Mouse (Mus musculus): Measurements from ENCODE around the gene Tardbp. TPM values are rescaled to one million over a fixed set of nuclear protein-coding genes. Genes with fewer than 3 reads are reported as not detected.

Tardbp gene
- total RNA-seq, 2 experiments from 2014 or later = 583 to 881 TPM

GRCm38 (mm10) chr4:148643291-148644156 is 16.7 kb upstream of the Tardbp start, which contains the start of gene Gm572:
Gm572 (plus strand) TSS chr4:148643317.
- ATAC-seq (replicated peaks; ENCODE audit: low FRiP score, low TSS enrichment, poor library complexity, severe bottlenecking) = peak; percentile 53

DNA sequence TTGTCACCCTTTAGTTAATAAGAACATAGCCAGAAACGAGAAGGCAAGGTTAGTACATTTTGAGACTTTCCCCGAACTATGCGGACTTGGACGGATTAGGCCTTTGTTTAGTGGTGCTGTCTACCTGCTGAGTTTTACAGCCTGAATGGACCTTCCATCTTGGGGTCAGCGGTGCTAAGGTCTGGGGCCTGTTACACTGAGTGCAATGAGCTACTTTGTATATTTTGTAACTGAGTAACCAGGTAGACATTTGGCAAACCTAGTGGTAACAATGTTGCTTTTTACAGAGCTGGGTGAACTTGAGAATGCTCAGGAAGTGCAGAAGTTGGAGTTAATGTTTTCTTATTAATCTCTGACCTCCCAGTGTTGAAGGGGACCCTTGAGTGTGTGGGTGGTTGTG is 14.3 kb upstream of the Tardbp start:
- no peak for ATAC-seq (replicated peaks; ENCODE audit: low FRiP score, low TSS enrichment, poor library complexity, severe bottlenecking)

DNA sequence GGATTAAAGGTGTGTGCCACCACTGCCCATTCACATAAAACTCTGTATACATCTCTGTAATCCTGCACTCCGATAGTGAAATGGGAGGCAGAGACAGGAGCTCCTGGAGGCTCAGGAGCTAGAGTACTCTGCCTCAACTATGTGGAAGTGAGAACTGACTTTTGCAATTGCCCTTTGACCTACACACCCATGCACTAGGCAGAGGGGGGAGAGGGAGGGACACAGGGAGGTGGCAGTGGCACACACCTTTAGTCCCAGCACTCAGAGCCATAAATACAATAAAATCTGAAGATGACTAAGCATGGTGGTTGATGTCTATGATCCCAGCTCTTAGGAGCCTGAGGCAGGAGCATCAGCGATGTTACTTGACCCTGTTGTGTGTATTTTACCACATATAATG is 12.6 kb upstream of the Tardbp start:
- ATAC-seq (replicated peaks; ENCODE audit: low FRiP score, low TSS enrichment, poor library complexity, severe bottlenecking) = no peak

DNA sequence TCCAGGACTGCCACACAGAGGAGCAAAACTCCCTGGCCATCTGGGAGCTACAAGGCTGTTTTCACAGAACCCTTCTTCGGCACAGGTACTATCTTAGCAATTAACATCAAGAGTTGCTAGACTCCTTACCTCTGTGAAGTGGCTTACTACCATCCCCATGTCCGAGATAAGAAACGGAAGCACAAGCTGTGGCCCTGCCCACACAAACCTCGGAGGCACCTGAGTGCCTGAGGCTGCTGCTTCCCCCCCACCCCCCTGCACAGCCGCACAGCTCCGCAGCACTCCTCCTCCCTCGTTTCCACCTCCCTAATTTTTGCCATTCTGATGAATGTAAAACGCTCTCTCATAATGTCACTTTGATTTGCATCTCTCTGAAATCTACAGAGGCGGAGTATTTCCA is 11.5 kb upstream of the Tardbp start:
- peak; percentile 67 for ATAC-seq (replicated peaks; ENCODE audit: low FRiP score, low TSS enrichment, poor library complexity, severe bottlenecking)

DNA sequence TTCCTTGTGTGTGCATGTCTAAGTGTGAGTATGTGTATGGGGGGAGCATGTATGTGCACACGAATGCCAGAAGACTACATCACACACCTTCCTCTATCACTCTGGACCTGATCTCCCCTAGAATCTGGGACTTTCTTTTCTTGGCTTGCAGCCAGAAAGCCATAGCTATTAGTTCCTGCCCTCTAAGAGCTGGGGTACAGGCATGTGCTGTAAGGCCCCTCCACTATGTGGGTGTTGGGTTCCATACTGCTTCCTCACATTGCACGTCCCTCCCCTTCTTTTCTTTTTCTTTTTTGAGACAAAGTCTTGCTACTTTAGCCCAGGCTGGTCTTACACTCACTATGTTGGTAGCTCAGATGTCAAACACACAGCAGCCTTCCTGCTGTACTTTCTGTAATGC is 8.5 kb upstream of the Tardbp start:
- 0 out of 2 replicates have a peak, but pooled peaks have one; percentile 21 for ATAC-seq (replicated peaks; ENCODE audit: low FRiP score, low TSS enrichment, poor library complexity, severe bottlenecking)

GRCm38 (mm10) chr4:148633395-148634061 is 6.7 kb upstream of the Tardbp start:
- peak; percentile 56 for ATAC-seq (replicated peaks; ENCODE audit: low FRiP score, low TSS enrichment, poor library complexity, severe bottlenecking)

- ATAC-seq (replicated peaks; ENCODE audit: low FRiP score, low TSS enrichment, poor library complexity, severe bottlenecking) = no peak
Measured at GRCm38 (mm10) chr4:148632013-148632692, 5.3 kb upstream of the Tardbp start.

- ATAC-seq (replicated peaks; ENCODE audit: low FRiP score, low TSS enrichment, poor library complexity, severe bottlenecking) = 0 out of 2 replicates have a peak, but pooled peaks have one; percentile 7
Measured at GRCm38 (mm10) chr4:148627246-148627645, 427 bp upstream of the Tardbp start.

DNA sequence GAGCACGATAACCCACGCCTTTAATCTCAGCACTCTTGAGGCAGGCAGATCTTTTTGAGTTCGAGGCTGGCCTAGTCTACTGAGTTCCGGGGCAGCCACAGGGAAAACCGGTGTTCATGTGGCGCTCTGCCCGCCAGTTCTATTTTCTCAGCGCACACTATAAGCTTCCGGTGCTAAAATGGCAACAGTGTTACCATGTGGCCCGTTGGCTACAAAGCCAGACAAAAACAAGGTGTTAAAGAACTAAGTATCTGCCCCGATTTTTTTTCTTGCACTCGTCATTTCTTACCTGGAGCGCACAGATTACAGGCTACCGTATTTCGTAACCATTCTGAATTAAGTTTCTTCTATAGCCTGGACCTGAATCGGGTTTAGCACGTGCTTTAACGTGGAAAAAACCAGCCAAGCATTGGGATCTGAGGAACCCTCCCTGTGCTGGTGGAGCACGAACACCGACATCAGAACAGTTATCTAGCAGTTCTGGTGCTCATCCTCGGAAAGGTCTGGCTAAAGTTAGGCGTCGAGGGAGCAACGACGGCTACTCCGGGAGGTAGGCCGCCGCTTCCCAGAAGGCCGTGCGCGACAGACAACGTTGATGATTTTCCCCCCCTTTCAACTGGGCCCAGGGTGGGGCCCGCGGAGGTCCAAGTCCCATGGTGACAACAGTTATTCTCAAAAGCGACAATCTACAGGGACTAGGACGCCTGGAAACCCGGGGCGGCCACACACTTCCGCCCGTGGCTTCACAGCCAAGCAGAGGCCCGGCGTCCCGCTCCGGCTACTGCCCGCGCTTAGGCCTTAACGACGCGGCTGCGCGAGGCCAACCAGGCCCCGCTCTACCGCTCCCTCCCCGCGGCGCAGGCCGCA is 830 bp downstream of the Tardbp start:
- peak; percentile 24 for ATAC-seq (replicated peaks; ENCODE audit: low FRiP score, low TSS enrichment, poor library complexity, severe bottlenecking)

- ATAC-seq (replicated peaks; ENCODE audit: low FRiP score, low TSS enrichment, poor library complexity, severe bottlenecking) = no peak
Measured at GRCm38 (mm10) chr4:148625010-148625409, 1.8 kb downstream of the Tardbp start.

DNA sequence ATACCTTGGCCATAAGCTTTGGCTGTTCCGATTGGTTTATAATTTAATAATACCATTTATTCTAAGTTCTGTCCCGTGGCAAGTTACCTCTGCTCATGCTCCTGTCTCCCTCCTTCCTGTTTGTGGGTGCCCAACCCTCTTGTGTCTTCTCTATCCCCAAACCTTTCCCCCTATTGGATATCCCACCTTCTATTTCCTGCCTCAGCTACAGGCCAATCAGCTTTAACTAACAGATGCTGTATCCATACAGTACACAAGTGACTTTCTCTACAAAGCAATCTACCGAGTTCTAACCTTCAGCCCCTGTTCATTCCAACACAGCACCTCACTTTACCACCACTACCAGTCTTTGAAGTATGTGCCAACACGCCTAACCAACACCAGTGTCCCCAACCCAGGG is 3.2 kb downstream of the Tardbp start:
- ATAC-seq (replicated peaks; ENCODE audit: low FRiP score, low TSS enrichment, poor library complexity, severe bottlenecking) = no peak

- no peak for ATAC-seq (replicated peaks; ENCODE audit: low FRiP score, low TSS enrichment, poor library complexity, severe bottlenecking)
Measured at GRCm38 (mm10) chr4:148622485-148622884, 4.3 kb downstream of the Tardbp start.

DNA sequence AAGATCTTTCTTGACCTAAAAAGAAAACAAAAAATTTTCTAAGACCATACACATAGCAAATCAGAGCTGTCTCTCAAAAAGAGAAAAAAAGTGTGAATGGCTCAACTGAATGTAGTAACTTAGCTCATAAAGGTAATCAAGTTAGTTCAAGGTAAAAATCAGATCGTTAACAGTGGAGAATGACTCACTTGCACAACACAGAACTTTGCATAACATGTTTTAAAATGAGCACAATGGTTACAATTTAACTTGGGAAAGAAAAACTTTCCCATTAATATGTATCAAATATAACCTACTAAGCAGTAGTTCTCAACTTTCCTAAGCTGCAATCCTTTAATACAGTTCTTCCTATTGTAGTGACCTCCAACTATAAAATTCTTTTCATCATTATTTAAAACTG is 6.1 kb downstream of the Tardbp start:
- no peak for ATAC-seq (replicated peaks; ENCODE audit: low FRiP score, low TSS enrichment, poor library complexity, severe bottlenecking)

DNA sequence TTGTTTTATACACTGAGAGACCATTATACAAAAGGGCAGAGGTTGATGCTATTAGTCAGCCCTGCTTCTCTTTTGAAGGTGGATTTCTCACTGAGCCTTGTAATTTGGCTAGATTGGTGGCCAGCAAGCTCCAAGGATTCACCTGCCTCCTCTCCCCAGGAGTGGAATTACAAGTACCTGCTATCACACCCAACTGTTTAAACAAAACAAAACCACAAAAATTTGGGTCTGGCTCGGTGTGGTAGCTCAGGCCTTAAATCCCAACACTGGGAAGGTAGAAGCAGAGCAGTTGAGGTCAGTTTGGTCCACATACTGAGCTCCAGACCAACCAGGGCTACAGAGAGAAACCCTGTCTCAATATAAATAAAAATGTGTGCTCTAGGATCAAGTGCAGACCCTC is 7.0 kb downstream of the Tardbp start:
- ATAC-seq (replicated peaks; ENCODE audit: low FRiP score, low TSS enrichment, poor library complexity, severe bottlenecking) = no peak

- ATAC-seq (replicated peaks; ENCODE audit: low FRiP score, low TSS enrichment, poor library complexity, severe bottlenecking) = no peak
Measured at GRCm38 (mm10) chr4:148613738-148614137, 13.1 kb downstream of the Tardbp start.

DNA sequence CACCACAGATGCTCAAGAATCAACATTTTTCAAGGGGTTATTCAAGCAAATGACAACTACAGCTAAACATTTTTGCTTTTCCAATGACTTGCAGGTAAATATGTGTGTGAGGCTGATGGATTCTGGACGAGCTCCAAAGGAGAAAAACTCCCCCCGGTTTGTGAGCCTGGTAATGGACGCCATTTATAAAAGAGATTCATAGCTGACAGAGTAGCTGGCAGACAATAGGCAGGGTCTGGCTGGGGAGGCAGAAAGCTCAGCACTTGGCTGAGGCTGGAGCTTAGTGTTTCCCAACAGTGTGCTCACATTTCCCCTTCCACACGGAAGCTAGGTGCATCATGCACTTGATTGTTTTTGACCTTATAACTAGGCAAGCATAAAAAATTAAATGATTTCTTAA is 14.3 kb downstream of the Tardbp start:
- no peak for ATAC-seq (replicated peaks; ENCODE audit: low FRiP score, low TSS enrichment, poor library complexity, severe bottlenecking)

- no peak for ATAC-seq (replicated peaks; ENCODE audit: low FRiP score, low TSS enrichment, poor library complexity, severe bottlenecking)
Measured at GRCm38 (mm10) chr4:148610631-148611364, 16.0 kb downstream of the Tardbp start.

DNA sequence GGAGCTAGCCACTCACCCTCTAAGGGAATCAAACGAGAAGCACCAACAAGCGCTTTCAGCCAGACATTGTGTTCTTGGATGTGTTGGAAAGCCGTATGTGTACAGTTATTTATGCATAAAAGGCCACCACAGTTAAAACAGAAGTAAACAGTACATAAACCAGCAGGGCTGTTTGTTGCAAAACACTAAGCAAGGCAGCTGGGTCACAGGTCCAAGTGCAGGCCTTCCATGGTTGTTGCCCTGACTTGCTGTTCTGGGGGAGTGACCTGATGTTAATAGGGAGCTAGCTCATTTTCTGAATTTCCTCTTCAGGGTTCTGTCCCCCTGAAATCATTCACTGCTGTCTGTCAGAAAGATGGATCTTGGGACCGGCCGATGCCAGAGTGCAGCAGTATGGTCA is 17.0 kb downstream of the Tardbp start:
- no peak for ATAC-seq (replicated peaks; ENCODE audit: low FRiP score, low TSS enrichment, poor library complexity, severe bottlenecking)

- ATAC-seq (replicated peaks; ENCODE audit: low FRiP score, low TSS enrichment, poor library complexity, severe bottlenecking) = peak; percentile 65
Measured at GRCm38 (mm10) chr4:148607758-148608157, 19.1 kb downstream of the Tardbp start.
